Mouse (Mus musculus): Measurements from ENCODE around the gene Bst1. TPM values are rescaled to one million over a fixed set of nuclear protein-coding genes. Genes with fewer than 3 reads are reported as not detected.

Gene Bst1
- polyA plus RNA-seq, 1 experiment from 2014 or later: 0.09 TPM

DNA sequence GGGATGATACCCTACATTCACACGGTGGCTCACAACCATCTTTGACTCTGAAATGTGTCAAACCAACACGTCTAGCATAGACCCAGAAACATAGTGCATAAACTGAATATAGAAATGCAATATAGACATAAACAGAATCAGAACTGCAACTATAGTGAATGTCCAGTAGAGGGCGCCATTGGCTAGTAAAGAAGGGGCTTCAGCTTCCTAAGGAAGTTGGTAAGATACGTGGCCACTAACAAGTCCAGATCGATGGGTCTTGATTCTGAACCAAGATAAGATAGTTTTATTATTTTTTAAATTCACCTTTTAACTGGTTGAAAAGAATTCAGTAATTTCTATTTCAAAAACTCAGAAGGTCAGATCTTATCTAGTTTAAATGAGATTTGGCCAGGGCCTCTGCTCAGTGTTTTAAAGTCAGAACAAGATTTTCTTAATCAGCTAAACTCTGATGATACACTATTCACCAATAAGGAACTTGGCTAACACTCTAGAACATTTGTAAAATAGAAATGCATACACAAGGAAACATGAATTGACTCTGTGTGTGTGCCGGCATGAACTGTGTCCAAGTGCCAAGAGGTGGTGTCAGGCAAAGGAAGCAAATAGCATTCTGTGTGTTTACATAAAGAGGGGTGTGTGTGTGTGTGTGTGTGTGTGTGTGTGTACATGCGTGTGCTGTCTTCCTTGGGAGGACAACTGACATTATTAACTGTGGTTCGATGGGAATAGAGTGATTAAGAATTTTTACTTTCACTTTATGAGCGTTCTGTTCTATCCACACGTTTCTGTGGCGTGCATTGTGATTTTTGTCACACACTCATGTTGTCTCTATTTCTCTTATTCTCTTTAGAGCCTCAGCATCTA is 22.7 kb downstream of the Bst1 start:
- 42% methylated on average over 11 of the region's 11 CpGs for WGBS
- no peak overlapping the region for H3K4me3 ChIP-seq
- H3K4me1 ChIP-seq (replicated peaks): peaks cover 3% of the 10 kb centered on the region; the same call in 1 of the 2 replicates
- H3K27ac ChIP-seq (ENCODE audit: poor library complexity, severe bottlenecking): no peak overlapping the region
- H3K36me3 ChIP-seq: no peaks in the 10 kb centered on the region
- H3K27me3 ChIP-seq (replicated peaks): no peaks in the 10 kb centered on the region
- 0 out of 2 replicates have a peak, but pooled peaks cover 4% of the 10 kb centered on the region for H3K9me3 ChIP-seq (replicated peaks)
- no peak for ATAC-seq (ENCODE audit: insufficient number of reproducible peaks, low FRiP score)
- no peak overlapping the region for H3K9ac ChIP-seq
- peak overlapping the region; percentile 21; the same call in 1 of the 2 replicates for H3K4me2 ChIP-seq

DNA sequence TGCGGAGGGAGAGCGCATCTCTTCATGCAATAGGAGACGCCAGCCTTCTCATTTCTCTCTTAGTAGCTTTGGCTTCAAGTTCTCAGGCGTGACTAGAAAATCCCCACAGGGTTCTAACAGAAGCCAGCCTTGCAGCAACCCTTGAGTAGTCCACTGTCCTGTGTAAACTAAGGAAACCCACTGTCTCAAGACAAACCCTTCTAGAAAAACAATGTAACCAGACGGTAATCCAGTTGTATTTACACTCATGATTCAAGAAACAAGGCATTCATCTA is 23.3 kb downstream of the Bst1 start:
- Histone ChIP-seq H3K27ac (ENCODE audit: poor library complexity, severe bottlenecking) (no peak overlapping the region), H3K9ac (no peak overlapping the region), H3K27me3 (replicated peaks) (no peaks in the 10 kb centered on the region), H3K4me1 (replicated peaks) (peaks cover 3% of the 10 kb centered on the region; the same call in 1 of the 2 replicates), H3K4me3 (no peak overlapping the region), H3K9me3 (replicated peaks) (0 out of 2 replicates have a peak, but pooled peaks cover 4% of the 10 kb centered on the region), H3K36me3 (no peaks in the 10 kb centered on the region), H3K4me2 (0 out of 2 replicates have a peak overlapping the region, but pooled peaks have one; percentile 21)
- no peak for ATAC-seq (ENCODE audit: insufficient number of reproducible peaks, low FRiP score)
- WGBS: 82% methylated on average over 5 of the region's 5 CpGs

DNA sequence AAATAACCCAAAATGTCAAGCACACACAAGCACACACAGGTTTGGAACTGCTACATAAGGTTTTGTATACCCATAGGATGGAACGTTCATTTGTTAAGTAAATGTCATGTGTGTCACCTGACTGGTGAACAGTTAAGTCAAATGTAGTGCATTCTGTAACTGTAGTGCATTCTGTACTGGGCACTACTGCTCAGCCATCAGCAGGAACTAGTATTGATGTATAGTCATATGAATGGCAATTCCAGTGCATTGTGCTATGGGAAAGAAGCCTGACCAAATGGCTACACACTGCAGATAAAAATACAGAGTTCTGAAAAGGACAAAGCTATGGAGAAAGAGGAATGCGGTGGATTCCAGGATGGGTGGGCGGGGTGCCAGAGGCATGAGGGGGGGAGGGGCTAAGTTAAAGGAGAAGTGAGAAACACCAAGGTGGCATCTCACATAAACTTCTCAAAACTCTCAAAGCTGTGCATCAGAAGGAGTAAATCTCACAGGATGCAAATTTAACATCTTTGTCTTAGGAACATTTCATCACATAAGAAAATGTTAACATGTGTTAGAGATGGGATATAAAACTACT is 24.0 kb downstream of the Bst1 start:
- Histone ChIP-seq H3K4me1 (replicated peaks) (peaks cover 3% of the 10 kb centered on the region; the same call in 1 of the 2 replicates), H3K27me3 (replicated peaks) (no peaks in the 10 kb centered on the region), H3K9ac (no peak overlapping the region), H3K9me3 (replicated peaks) (0 out of 2 replicates have a peak, but pooled peaks cover 4% of the 10 kb centered on the region), H3K4me3 (no peak overlapping the region), H3K36me3 (no peaks in the 10 kb centered on the region), H3K4me2 (no peak overlapping the region), H3K27ac (ENCODE audit: poor library complexity, severe bottlenecking) (no peak overlapping the region)
- no peak for ATAC-seq (ENCODE audit: insufficient number of reproducible peaks, low FRiP score)
- 59% methylated on average over 3 of the region's 3 CpGs for WGBS

DNA sequence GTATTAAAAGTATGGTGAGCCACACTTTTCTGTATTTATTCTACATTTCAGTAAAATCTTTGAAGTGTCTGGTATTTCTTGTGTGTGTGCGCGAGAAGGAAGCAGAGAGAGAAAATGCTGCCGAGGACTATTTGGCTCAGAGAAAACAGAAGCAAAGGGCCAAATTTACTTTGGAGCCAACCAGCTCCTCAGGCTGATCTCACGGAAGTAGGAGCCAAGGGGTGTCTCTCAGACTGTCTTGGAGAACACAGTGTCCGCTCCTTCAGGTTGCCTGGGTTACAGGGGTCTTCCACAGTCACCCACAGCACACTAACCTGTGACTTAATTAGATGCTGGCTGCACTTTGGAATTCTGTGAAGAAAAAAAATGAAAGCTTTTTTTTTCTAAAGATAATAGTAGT is 26.4 kb downstream of the Bst1 start:
- Histone ChIP-seq H3K9me3 (replicated peaks) (0 out of 2 replicates have a peak, but pooled peaks cover 4% of the 10 kb centered on the region), H3K9ac (no peak overlapping the region), H3K27me3 (replicated peaks) (no peaks in the 10 kb centered on the region), H3K4me1 (replicated peaks) (peaks cover 3% of the 10 kb centered on the region; the same call in 1 of the 2 replicates), H3K36me3 (no peaks in the 10 kb centered on the region), H3K4me3 (no peak overlapping the region), H3K27ac (ENCODE audit: poor library complexity, severe bottlenecking) (no peak overlapping the region), H3K4me2 (no peak overlapping the region)
- WGBS: 81% methylated on average over 5 of the region's 5 CpGs
- no peak for ATAC-seq (ENCODE audit: insufficient number of reproducible peaks, low FRiP score)

DNA sequence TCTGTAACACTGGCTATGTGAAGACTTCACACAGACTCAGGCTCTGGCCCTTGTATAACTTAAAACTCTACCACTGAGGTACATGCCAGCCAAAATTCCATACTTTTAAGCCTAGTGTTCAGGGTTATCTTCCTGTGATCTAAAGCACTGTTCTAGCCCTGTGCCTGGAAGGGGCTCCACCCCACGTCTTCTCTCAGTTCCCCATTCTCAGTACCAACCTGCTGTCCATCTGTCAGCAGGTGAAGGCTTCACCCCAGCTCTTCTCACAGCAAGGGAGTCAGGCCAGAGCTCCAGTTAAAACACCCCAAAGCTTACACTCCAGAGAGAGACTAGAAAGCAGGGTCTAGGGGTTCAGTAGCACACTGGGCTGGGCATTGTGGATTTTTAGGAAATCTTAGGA is 27.0 kb downstream of the Bst1 start:
- Histone ChIP-seq H3K36me3 (no peaks in the 10 kb centered on the region), H3K4me3 (no peak overlapping the region), H3K4me1 (replicated peaks) (peaks cover 3% of the 10 kb centered on the region; the same call in 1 of the 2 replicates), H3K9me3 (replicated peaks) (0 out of 2 replicates have a peak, but pooled peaks cover 4% of the 10 kb centered on the region), H3K27me3 (replicated peaks) (no peaks in the 10 kb centered on the region), H3K4me2 (no peak overlapping the region), H3K9ac (no peak overlapping the region), H3K27ac (ENCODE audit: poor library complexity, severe bottlenecking) (no peak overlapping the region)
- ATAC-seq (ENCODE audit: insufficient number of reproducible peaks, low FRiP score): no peak
- 48% methylated on average over 1 of the region's 1 CpGs for WGBS

DNA sequence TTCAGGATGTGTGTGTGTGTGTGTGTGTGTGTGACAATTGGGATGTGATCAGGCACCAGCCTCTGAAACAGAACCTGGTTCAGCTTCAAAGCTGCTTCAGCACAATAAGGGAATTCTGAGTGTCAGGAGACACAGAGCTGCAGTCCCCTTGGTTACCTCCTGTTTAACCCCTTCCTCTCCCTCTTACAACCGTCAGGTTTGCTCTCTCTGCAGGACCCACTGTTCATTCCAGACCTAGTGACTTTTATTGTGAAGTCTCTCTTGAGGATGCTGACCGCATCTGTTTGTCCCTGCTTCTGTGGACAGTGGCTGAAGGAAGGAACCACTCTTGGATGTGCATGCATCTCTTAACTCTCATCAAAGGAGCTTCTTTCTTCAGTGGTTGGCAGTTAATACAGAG is 27.5 kb downstream of the Bst1 start:
- 29% methylated on average over 2 of the region's 2 CpGs for WGBS
- Histone ChIP-seq H3K4me3 (no peak overlapping the region), H3K4me2 (no peak overlapping the region), H3K27ac (ENCODE audit: poor library complexity, severe bottlenecking) (no peak overlapping the region), H3K9me3 (replicated peaks) (0 out of 2 replicates have a peak, but pooled peaks cover 4% of the 10 kb centered on the region), H3K9ac (no peak overlapping the region), H3K36me3 (no peaks in the 10 kb centered on the region), H3K27me3 (replicated peaks) (no peaks in the 10 kb centered on the region), H3K4me1 (replicated peaks) (peaks cover 3% of the 10 kb centered on the region; the same call in 1 of the 2 replicates)
- no peak for ATAC-seq (ENCODE audit: insufficient number of reproducible peaks, low FRiP score)

DNA sequence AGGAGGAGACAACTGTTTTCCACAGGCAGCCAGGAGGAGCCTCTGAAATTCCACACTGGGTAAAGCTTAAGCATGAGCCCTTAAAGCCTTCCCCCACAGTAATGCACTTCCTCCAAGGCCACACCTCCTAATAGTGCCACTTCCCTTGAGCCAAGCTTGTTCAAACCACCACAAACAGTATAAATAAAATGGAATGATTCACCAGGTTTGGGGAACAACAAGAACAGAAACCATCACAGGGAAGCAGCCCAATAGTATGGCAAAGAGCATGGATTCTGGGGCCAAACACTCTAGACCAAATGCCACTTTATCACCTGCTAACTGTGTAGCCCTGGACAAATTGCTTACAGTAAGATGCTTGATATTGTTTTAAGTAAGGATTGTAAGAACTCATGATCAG is 28.9 kb downstream of the Bst1 start:
- H3K9me3 ChIP-seq (replicated peaks): 0 out of 2 replicates have a peak, but pooled peaks cover 4% of the 10 kb centered on the region
- no peak overlapping the region for H3K27ac ChIP-seq (ENCODE audit: poor library complexity, severe bottlenecking)
- no peaks in the 10 kb centered on the region for H3K36me3 ChIP-seq
- H3K4me1 ChIP-seq (replicated peaks): no peaks in the 10 kb centered on the region; the same call in 1 of the 2 replicates
- H3K4me2 ChIP-seq: no peak overlapping the region
- H3K4me3 ChIP-seq: no peak overlapping the region
- no peak for ATAC-seq (ENCODE audit: insufficient number of reproducible peaks, low FRiP score)
- H3K9ac ChIP-seq: no peak overlapping the region
- no peaks in the 10 kb centered on the region for H3K27me3 ChIP-seq (replicated peaks)

DNA sequence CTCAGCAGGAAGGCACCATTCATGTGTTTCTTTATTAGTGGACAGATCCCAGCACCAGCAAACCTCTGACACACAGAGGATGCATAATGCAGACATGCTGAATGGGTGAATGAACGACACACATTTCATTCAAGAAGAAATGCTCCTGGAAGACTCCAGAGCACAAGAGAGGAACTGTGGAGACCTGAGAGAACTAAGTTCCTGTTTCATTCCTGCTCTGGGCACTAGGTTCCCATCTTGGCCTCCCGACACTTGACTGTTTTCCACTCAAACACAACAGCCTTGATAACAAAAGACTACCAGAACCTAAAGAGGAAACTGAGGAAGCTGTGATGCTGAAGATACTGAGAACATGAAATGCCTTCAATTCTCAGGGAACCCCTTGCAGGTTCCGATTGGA is 29.6 kb downstream of the Bst1 start:
- 0 out of 2 replicates have a peak, but pooled peaks cover 4% of the 10 kb centered on the region for H3K9me3 ChIP-seq (replicated peaks)
- H3K27me3 ChIP-seq (replicated peaks): no peaks in the 10 kb centered on the region
- H3K4me1 ChIP-seq (replicated peaks): no peaks in the 10 kb centered on the region
- WGBS: 70% methylated on average over 3 of the region's 3 CpGs
- H3K9ac ChIP-seq: no peak overlapping the region
- no peak for ATAC-seq (ENCODE audit: insufficient number of reproducible peaks, low FRiP score)
- H3K36me3 ChIP-seq: no peaks in the 10 kb centered on the region
- H3K4me3 ChIP-seq: no peak overlapping the region
- no peak overlapping the region for H3K27ac ChIP-seq (ENCODE audit: poor library complexity, severe bottlenecking)
- no peak overlapping the region for H3K4me2 ChIP-seq

DNA sequence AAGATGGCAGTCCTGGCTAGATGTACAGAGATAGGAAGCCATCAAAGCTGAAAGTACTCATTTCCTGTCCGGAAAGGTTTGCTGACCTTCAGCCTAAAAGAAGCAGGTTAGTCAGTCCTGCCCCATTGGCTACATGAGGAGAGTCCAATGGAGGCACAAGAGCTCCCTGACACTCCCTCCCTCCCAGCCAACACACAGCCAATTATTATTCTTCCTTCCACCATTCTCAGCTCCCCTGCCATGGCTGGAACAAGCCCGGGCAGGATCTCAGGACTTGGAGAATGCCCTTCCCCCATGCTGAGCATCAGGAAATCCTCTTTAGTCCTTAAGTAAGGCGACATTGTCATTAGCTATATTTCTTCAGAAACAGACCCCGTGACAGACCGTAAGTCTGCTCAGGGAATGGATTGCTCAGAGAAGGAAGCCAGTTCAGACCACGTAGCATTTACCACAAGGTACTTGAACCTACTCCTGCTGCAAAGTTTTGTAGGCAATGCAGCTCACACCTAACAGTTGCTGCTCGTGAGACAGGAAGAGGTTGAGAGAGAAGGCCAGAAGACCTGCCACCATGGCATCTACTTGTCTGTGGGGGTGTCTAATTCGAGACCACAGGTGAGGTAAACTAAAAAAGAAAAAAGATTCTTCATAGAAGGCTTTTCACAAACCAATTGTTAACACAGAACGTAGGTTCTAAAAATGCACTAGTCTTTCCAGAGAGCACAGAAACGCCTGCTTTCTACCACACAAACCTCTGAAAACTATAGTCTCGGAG is 34.6 kb downstream of the Bst1 start:
- no peak for ATAC-seq (ENCODE audit: insufficient number of reproducible peaks, low FRiP score)
- Histone ChIP-seq H3K4me2 (no peak overlapping the region), H3K36me3 (no peaks in the 10 kb centered on the region), H3K9me3 (replicated peaks) (peaks cover 12% of the 10 kb centered on the region), H3K27ac (ENCODE audit: poor library complexity, severe bottlenecking) (no peak overlapping the region), H3K9ac (no peak overlapping the region), H3K27me3 (replicated peaks) (no peaks in the 10 kb centered on the region), H3K4me3 (no peak overlapping the region), H3K4me1 (replicated peaks) (peaks cover 4% of the 10 kb centered on the region; the same call in 1 of the 2 replicates)
- 68% methylated on average over 11 of the region's 11 CpGs for WGBS

DNA sequence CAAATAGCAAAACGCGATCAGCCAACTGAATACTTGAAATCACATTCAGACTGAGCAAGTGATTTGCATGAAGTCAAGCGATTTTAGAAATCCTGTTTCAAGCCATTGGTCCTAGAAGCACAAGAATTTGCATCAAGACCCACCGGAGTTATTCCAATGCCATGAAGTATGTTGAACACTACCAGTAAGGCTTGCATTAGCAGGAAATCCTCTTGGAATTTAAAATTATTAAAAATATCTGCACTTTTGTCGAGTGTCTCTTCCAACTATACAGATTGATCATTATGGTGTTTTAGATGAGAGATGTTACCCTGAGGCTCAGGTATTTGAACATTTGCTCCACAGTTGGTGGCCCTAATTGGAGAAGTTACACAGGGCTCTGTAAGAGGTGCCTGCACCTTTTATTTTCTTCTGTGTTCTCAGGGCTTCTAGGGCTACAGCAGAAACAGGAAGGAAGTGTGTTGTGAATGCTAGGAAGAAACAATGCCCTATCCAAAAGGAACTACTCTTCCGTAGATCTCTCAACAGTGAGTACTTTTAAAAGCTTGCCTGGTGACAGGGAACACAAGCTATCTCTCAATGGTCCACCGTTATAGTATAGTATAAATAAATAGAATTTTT is 35.3 kb downstream of the Bst1 start:
- WGBS: 69% methylated on average over 7 of the region's 7 CpGs
- no peak overlapping the region for H3K4me3 ChIP-seq
- no peak overlapping the region for H3K4me2 ChIP-seq
- H3K27me3 ChIP-seq (replicated peaks): no peaks in the 10 kb centered on the region
- no peak for ATAC-seq (ENCODE audit: insufficient number of reproducible peaks, low FRiP score)
- no peak overlapping the region for H3K9ac ChIP-seq
- H3K36me3 ChIP-seq: no peaks in the 10 kb centered on the region
- peaks cover 4% of the 10 kb centered on the region; the same call in 1 of the 2 replicates for H3K4me1 ChIP-seq (replicated peaks)
- H3K9me3 ChIP-seq (replicated peaks): peaks cover 12% of the 10 kb centered on the region
- no peak overlapping the region for H3K27ac ChIP-seq (ENCODE audit: poor library complexity, severe bottlenecking)
